Mouse (Mus musculus) midbrain, postnatal 0 days (tissue): Measurements from ENCODE around the gene Slc6a21. TPM values are rescaled to one million over a fixed set of nuclear protein-coding genes. Genes with fewer than 3 reads are reported as not detected.

Experiments used
- ATAC-seq: fragments of 200-750 bp; cut with Nextera tagmentation; 2 replicates; pipeline ENCODE4 v1.8.0; 2017; ENCODE audit warnings: moderate number of reproducible peaks, mild to moderate bottlenecking, moderate TSS enrichment, moderate library complexity; ENCODE audit not compliant: low FRiP score
- DNase-seq: peaks from one replicate; pipeline ENCODE4 v3.0.0-alpha.2; 2015; ENCODE audit warnings: low spot score
- H3K27ac ChIP-seq: fragments of 300-500 bp; sonication (generic); 2 replicates; pipeline ENCODE4 v1.5.1; 2014; ENCODE audit warnings: low read depth, mild to moderate bottlenecking, low read length, mixed read lengths
- H3K27me3 ChIP-seq: fragments of 300-500 bp; sonication (generic); 2 replicates; pipeline ENCODE4 v1.6.1; 2014; ENCODE audit warnings: low read length, control low read depth, mixed read lengths; ENCODE audit not compliant: insufficient read depth
- H3K36me3 ChIP-seq: fragments of 300-500 bp; sonication (generic); 2 replicates; pipeline ENCODE4 v1.6.1; 2014; ENCODE audit warnings: low read length, control low read depth, mixed read lengths; ENCODE audit not compliant: insufficient read depth
- H3K4me1 ChIP-seq: fragments of 300-500 bp; sonication (generic); 2 replicates; pipeline ENCODE4 v1.6.1; 2014; ENCODE audit warnings: mild to moderate bottlenecking, control low read depth, antibody characterized with exemption, low read length, mixed read lengths; ENCODE audit not compliant: insufficient read depth
- H3K4me2 ChIP-seq: fragments of 300-500 bp; sonication (generic); 2 replicates; pipeline ENCODE4 v1.6.1; 2014; ENCODE audit warnings: low read depth, mild to moderate bottlenecking, low read length, mixed read lengths; ENCODE audit not compliant: poor library complexity, severe bottlenecking
- H3K4me3 ChIP-seq: fragments of 300-500 bp; sonication (generic); 2 replicates; pipeline ENCODE4 v1.5.1; 2014; ENCODE audit warnings: low read depth, mild to moderate bottlenecking, low read length, moderate library complexity
- H3K9ac ChIP-seq: fragments of 300-500 bp; sonication (generic); replicated peaks from 2 replicates; pipeline ENCODE4 v1.6.1; 2014; ENCODE audit warnings: mild to moderate bottlenecking, low read length, moderate library complexity, mixed read lengths; ENCODE audit not compliant: poor library complexity, severe bottlenecking
- H3K9me3 ChIP-seq: fragments of 300-500 bp; sonication (generic); 2 replicates; pipeline ENCODE4 v1.6.1; 2016; ENCODE audit warnings: low read length, control low read depth
- CTCF ChIP-seq: IDR thresholded peaks from 2 replicates; pipeline ENCODE4 v1.5.1; 2016; ENCODE audit warnings: antibody characterized with exemption, mild to moderate bottlenecking
- WGBS: fragments of 180-500 bp; shearing (Covaris S2); extraction: QIAGEN DNeasy Blood & Tissue Kit; methylation state at CpG from one replicate; pipeline ENCODE4 v1.1.7; 2014; 5-methylcytosine and 5-hydroxymethylcytosine counted together
- polyA plus RNA-seq: library from polyadenylated mRNA; unstranded; fragments of >200 nt; fragmentation: Nextera tagmentation; extraction: Ambion mirVana; gene quantifications from 2 replicates; pipeline ENCODE4 v1.2.1, GENCODE M21; 2015
- total RNA-seq: library from RNA; depleted of rRNA; stranded (reverse); fragments of >200 nt; gene quantifications from 2 replicates; pipeline ENCODE4 v1.2.3, GENCODE M21; 2014

Gene Slc6a21
- total and polyA plus RNA-seq, 2 experiments from 2014 or later = not detected

DNA sequence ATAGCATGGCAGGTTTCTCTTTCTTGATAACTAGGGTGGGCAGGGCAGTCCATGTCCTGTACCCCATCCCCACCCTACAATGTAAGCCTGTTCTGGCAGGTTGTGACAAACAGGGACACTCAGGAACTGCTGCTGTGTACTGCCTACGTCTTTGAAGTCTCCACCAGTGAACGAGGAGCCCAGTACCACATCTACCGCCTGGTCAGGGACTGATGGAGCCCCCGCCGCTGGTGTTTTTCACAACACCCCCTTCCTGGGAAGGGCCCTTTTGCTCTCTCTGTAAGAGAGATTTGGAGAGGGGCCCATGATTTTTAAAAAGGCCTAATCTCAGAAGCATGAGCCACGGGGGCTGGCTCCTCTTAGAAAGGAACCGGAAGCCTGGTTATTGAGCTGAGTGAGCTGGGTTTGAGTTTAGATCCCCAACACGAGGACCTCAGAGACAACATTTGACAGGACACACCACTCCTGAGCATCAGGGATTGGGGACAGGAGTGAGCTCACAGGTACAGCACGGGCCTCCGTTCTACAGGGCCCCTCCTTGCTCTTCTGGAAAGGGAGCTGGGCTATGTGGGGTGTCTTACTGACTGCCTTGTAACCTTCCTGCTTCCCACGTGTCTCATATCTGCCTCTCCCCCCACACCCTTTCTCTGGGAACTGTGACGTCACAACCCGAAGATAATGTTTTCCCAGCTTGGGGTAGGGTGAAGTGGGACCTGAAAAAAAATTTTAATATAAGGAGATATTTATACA is 44.4 kb upstream of the Slc6a21 start:
- H3K9ac ChIP-seq = no peak overlapping the region
- H3K36me3 ChIP-seq = no peaks in the 10 kb centered on the region
- no peak overlapping the region for H3K4me2 ChIP-seq
- peaks cover 5% of the 10 kb centered on the region; the same call in 1 of the 2 replicates for H3K27me3 ChIP-seq
- H3K9me3 ChIP-seq = no peaks in the 10 kb centered on the region
- H3K4me1 ChIP-seq = peaks cover 9% of the 10 kb centered on the region; the same call in 1 of the 2 replicates
- 68% methylated on average over 13 of the region's 13 CpGs for WGBS
- H3K27ac ChIP-seq = no peak overlapping the region
- DNase-seq (no peak), ATAC-seq (no peak)
- TF ChIP-seq CTCF = no peak
- H3K4me3 ChIP-seq = no peak overlapping the region

DNA sequence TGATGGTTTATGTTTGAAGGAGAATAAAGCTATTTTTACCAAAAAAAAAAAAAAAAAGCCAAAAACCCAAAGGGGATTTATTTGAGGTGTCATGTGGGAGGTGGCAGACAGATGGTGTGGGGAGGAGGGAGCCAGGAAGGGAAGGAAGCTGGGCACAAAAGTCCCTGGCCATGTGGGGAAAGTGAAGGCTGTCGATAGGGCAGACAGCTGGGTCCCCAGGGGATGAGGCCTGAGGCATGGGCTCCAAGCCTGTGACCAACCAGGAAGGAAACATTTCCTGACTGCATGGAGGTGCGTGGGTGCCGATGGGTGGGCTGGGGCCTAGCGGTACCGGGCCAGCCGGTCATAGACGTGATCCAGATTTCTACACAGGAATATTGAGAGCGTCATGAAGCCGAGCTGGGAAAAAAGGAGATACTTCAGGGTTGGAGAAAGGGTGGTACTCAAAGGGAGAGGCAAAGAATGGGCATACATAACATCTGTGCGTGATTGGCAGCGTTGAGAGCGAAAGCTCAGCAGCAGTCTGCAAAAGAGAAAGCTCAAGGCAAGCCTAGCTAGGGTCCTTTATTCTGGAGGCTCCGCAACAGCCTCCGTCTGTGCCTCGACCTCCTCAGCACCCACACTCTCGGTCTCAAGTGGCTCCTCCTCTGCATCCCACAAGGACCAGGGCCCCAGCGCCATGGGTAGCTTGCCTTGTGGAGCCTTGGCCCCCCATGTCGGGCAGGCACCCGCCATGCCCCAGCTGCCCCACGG is 43.6 kb upstream of the Slc6a21 start:
- Histone ChIP-seq H3K9me3 (no peaks in the 10 kb centered on the region), H3K4me2 (peak overlapping the region; percentile 18), H3K4me1 (peaks cover 9% of the 10 kb centered on the region; the same call in 1 of the 2 replicates), H3K9ac (no peak overlapping the region), H3K4me3 (no peak overlapping the region), H3K36me3 (no peaks in the 10 kb centered on the region), H3K27ac (no peak overlapping the region), H3K27me3 (peaks cover 5% of the 10 kb centered on the region; the same call in 1 of the 2 replicates)
- ATAC-seq = no peak
- peak; percentile 57 for DNase-seq
- TF ChIP-seq CTCF = no peak
- WGBS = 25% methylated on average over 20 of the region's 20 CpGs

DNA sequence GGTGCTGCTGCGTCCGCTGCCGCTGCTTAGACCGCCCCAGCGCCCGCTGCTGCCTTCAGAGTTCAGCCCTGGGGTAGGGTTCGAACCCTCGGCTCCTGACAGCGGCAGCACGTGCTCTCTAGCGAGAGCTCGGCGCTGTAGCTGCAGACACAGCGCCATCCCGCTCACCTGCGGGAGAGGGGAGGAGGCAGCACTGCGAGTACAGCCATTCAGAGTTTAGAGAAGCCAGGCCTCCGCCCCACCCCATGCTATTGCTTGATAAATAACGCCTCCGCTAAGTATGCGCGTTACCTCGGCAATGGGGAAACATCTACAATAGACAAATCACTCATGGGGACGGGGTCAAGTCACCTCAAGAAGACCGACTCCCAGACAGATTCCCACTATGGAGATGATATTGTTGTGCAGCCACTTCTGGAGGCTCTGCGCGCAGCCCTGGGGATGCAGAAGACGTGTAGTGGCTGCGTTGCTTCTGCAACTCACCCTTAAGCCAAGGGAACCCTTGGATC is 42.9 kb upstream of the Slc6a21 start:
- H3K4me2 ChIP-seq = peak overlapping the region; percentile 29
- H3K4me3 ChIP-seq = no peak overlapping the region
- peaks cover 5% of the 10 kb centered on the region; the same call in 1 of the 2 replicates for H3K27me3 ChIP-seq
- no peak for TF ChIP-seq CTCF
- peaks cover 9% of the 10 kb centered on the region; the same call in 1 of the 2 replicates for H3K4me1 ChIP-seq
- DNase-seq = peak; percentile 10
- WGBS = 12% methylated on average over 29 of the region's 29 CpGs
- H3K27ac ChIP-seq = no peak overlapping the region
- no peaks in the 10 kb centered on the region for H3K9me3 ChIP-seq
- H3K9ac ChIP-seq = no peak overlapping the region
- ATAC-seq = no peak
- H3K36me3 ChIP-seq = no peaks in the 10 kb centered on the region

DNA sequence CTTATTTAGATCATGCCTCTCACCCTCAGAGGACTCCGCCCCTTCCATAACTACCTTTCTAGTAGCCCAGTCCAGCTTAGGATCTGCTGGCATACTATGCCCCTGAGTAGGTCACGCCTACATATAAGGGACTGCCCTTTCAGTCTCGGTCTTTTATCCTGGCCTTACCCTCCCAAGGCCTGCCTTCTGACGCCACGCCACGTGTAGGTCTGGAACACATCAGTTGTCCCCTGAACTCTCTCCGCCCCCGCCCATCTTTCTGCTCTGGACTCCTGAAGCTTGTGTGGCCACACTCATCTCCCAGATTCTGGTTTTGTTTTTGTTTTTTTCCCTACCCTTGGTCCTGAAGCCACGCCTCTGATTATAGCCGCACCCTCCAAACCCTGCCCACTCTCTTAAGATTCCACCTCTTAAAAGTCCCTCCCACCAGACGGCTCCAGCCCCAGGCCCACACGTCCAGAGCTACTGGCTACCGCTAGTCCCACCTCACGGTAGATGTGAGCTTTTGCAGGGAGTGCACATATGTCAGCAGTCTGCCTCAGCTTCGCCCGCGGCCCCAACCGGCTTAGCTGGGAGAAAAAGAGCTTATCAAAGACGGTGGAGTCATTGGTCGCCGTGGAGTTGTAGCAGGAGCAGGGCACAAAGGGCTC is 42.3 kb upstream of the Slc6a21 start:
- no peaks in the 10 kb centered on the region for H3K9me3 ChIP-seq
- H3K36me3 ChIP-seq = no peaks in the 10 kb centered on the region
- H3K27ac ChIP-seq = no peak overlapping the region
- H3K4me3 ChIP-seq = no peak overlapping the region
- peaks cover 9% of the 10 kb centered on the region; the same call in 1 of the 2 replicates for H3K4me1 ChIP-seq
- H3K27me3 ChIP-seq = peaks cover 5% of the 10 kb centered on the region; the same call in 1 of the 2 replicates
- DNase-seq (peak; percentile 43), ATAC-seq (peak; percentile 50; the same call in 1 of the 2 replicates)
- H3K9ac ChIP-seq = 0 out of 2 replicates have a peak overlapping the region, but pooled peaks have one; percentile 8
- no peak for TF ChIP-seq CTCF
- 20% methylated on average over 21 of the region's 21 CpGs for WGBS
- H3K4me2 ChIP-seq = peak overlapping the region; percentile 29; the same call in 1 of the 2 replicates

DNA sequence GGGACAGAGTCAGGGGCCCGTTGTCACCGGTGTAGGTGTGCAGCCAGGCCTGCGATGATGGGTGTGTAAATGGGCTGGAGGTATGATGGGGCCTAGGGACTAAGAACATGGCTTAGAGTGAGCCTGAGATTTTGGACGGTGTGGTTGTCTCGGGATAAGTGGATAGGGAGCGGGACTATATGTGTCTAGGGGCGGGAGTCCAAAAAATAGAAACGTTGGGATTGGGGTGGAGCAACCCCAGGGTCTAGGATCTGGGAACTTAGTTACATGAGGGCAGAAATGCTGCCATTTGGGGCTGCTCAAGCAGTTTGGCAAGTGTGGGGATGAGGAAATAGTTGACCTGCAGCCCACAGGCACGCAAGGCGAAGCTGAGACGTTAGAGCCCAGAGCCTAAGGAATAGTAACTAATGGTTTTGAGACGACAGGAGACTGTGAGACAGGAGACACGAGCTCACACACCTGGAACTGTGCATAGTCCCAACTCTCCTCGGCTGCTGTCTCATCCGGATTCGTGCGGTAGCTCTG is 41.6 kb upstream of the Slc6a21 start:
- H3K9me3 ChIP-seq = no peaks in the 10 kb centered on the region
- H3K4me1 ChIP-seq = peaks cover 9% of the 10 kb centered on the region; the same call in 1 of the 2 replicates
- no peak for TF ChIP-seq CTCF
- WGBS = 43% methylated on average over 17 of the region's 17 CpGs
- H3K27ac ChIP-seq = no peak overlapping the region
- H3K27me3 ChIP-seq = peaks cover 5% of the 10 kb centered on the region; the same call in 1 of the 2 replicates
- H3K9ac ChIP-seq = 0 out of 2 replicates have a peak overlapping the region, but pooled peaks have one; percentile 8
- 0 out of 2 replicates have a peak, but pooled peaks have one; percentile 12 for ATAC-seq
- no peak overlapping the region for H3K4me3 ChIP-seq
- DNase-seq = no peak
- no peaks in the 10 kb centered on the region for H3K36me3 ChIP-seq
- H3K4me2 ChIP-seq = no peak overlapping the region
